Mouse (Mus musculus): Measurements from ENCODE around the gene Irf9. TPM values are rescaled to one million over a fixed set of nuclear protein-coding genes. Genes with fewer than 3 reads are reported as not detected.

Gene Irf9
- polyA plus RNA-seq, 1 experiment from 2014 or later, result 6.5 TPM

DNA sequence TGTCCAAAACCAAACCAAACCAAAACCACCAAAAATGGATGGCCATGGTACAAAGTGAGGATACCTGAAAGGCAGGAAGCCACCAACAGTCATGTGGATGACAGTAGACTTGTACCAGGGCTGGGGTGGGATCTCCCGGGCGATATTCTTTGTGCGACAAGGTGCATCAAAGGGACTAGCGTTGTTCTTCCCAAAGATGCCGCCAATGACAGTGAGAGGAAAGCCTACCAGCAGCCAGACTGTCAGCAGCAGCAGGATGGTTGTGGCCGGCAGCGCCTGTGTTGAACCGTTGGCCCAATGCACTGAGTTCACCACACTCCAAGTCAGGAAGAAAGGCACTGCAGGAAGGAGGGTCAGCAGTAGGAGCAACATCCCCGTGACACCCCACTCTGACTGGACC, 34.4 kb downstream of the Irf9 start, which contains the start of gene Gm49378:
Gm49378 (minus strand) TSS at position 101 of the 400 bp plus-strand sequence.
- Histone ChIP-seq H3K9ac (ENCODE audit: low read length) (no peak within 1 kb of the TSS), H3K27me3 (ENCODE audit: control insufficient read depth, insufficient read depth, low read length) (no peaks in the 10 kb centered on the region), H3K36me3 (ENCODE audit: control insufficient read depth, insufficient read depth, low read length) (peaks cover 17% of the 10 kb centered on the region), H3K4me2 (ENCODE audit: low read depth, low read length, severe bottlenecking) (no peak within 1 kb of the TSS), H3K27ac (ENCODE audit: low read depth, low read length) (no peak within 1 kb of the TSS), H3K4me3 (ENCODE audit: low read depth, low read length) (no peak within 1 kb of the TSS), H3K4me1 (replicated peaks; ENCODE audit: control insufficient read depth, insufficient read depth, low read length) (peaks cover 9% of the 10 kb centered on the region), H3K9me3 (ENCODE audit: control insufficient read depth, low read length) (no peaks in the 10 kb centered on the region)
- WGBS, result 94% methylated on average over 9 of the region's 9 CpGs
- no peak for DNase-seq (ENCODE audit: low spot score)
- ATAC-seq (replicated peaks; ENCODE audit: low FRiP score), result no peak

DNA sequence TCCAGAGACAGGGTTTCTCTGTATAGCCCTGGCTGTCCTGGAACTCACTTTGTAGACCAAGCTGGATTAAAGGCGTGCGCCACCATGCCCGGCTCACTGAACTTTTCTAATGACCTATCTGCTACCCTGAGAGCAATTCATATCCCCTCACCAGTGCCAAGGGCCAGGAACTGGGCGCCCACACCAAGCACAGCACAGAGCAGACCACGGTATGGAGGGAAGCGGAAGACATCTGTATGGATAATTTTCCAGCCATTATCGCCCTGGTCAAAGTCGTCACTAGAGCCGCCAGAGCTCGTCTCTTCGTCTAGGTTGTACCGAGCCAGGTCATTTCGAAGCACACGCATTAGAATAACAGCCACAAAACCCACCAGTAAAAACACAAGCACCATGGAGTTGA, 37.4 kb downstream of the Irf9 start:
- no peaks in the 10 kb centered on the region for H3K9me3 ChIP-seq (ENCODE audit: control insufficient read depth, low read length)
- H3K4me2 ChIP-seq (ENCODE audit: low read depth, low read length, severe bottlenecking), result no peak overlapping the region
- H3K4me1 ChIP-seq (replicated peaks; ENCODE audit: control insufficient read depth, insufficient read depth, low read length), result peaks cover 15% of the 10 kb centered on the region
- DNase-seq (ENCODE audit: low spot score) (no peak), ATAC-seq (replicated peaks; ENCODE audit: low FRiP score) (no peak)
- no peak overlapping the region for H3K27ac ChIP-seq (ENCODE audit: low read depth, low read length)
- no peak overlapping the region for H3K4me3 ChIP-seq (ENCODE audit: low read depth, low read length)
- H3K9ac ChIP-seq (ENCODE audit: low read length), result no peak overlapping the region
- no peaks in the 10 kb centered on the region for H3K27me3 ChIP-seq (ENCODE audit: control insufficient read depth, insufficient read depth, low read length)
- WGBS, result 96% methylated on average over 14 of the region's 14 CpGs
- peaks cover 14% of the 10 kb centered on the region for H3K36me3 ChIP-seq (ENCODE audit: control insufficient read depth, insufficient read depth, low read length)

DNA sequence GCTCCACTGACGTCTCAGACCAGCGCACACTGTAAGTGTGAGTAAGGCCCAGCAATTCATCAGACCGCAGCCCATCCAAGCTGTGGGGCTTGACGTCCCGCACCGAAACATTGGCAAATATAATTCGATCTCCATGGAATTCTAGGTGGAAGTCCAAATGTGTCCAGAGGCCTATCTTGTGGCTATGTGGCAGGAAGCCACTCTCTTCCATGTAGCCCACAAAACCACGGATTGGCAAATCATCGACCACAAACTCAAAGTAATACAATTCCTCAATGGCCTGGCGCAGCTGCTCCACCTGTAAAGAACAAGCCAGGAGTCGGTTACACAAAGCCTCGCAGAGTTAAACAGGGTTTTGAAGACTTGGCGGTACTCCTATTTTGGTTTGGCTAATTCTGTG, 37.9 kb downstream of the Irf9 start:
- H3K27ac ChIP-seq (ENCODE audit: low read depth, low read length), result no peak overlapping the region
- peaks cover 14% of the 10 kb centered on the region for H3K36me3 ChIP-seq (ENCODE audit: control insufficient read depth, insufficient read depth, low read length)
- no peaks in the 10 kb centered on the region for H3K9me3 ChIP-seq (ENCODE audit: control insufficient read depth, low read length)
- DNase-seq (ENCODE audit: low spot score) (no peak), ATAC-seq (replicated peaks; ENCODE audit: low FRiP score) (no peak)
- no peak overlapping the region for H3K4me2 ChIP-seq (ENCODE audit: low read depth, low read length, severe bottlenecking)
- H3K27me3 ChIP-seq (ENCODE audit: control insufficient read depth, insufficient read depth, low read length), result no peaks in the 10 kb centered on the region
- H3K4me3 ChIP-seq (ENCODE audit: low read depth, low read length), result no peak overlapping the region
- 96% methylated on average over 13 of the region's 13 CpGs for WGBS
- no peak overlapping the region for H3K9ac ChIP-seq (ENCODE audit: low read length)
- peaks cover 15% of the 10 kb centered on the region for H3K4me1 ChIP-seq (replicated peaks; ENCODE audit: control insufficient read depth, insufficient read depth, low read length)

DNA sequence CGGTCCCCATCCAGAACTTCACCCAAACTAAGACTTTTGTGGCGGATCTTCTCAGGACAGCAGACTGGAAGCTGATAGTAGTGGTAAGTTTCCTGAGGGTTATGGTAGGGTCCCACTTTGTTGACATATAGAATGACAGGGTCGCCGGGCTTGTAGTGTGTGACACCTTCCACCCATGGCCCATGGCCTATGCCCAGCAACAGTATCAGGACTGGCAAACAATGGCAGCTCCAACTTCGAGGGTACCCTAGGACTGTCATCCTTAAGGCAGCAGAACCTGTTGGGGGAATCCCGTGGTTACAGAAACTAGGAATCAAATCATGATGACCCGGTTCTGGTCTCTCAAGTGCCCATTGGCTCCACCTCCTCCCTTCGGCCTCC, 39.3 kb downstream of the Irf9 start:
- no peaks in the 10 kb centered on the region for H3K27me3 ChIP-seq (ENCODE audit: control insufficient read depth, insufficient read depth, low read length)
- no peaks in the 10 kb centered on the region for H3K9me3 ChIP-seq (ENCODE audit: control insufficient read depth, low read length)
- H3K4me3 ChIP-seq (ENCODE audit: low read depth, low read length), result peak overlapping the region; percentile 66
- ATAC-seq (replicated peaks; ENCODE audit: low FRiP score) (peak; percentile 19), DNase-seq (ENCODE audit: low spot score) (no peak)
- H3K36me3 ChIP-seq (ENCODE audit: control insufficient read depth, insufficient read depth, low read length), result peaks cover 14% of the 10 kb centered on the region
- H3K4me1 ChIP-seq (replicated peaks; ENCODE audit: control insufficient read depth, insufficient read depth, low read length), result peaks cover 15% of the 10 kb centered on the region
- peak overlapping the region; percentile 95 for H3K9ac ChIP-seq (ENCODE audit: low read length)
- 24% methylated on average over 8 of the region's 8 CpGs for WGBS
- H3K27ac ChIP-seq (ENCODE audit: low read depth, low read length), result peak overlapping the region; percentile 87; the same call in 1 of the 2 replicates
- peak overlapping the region; percentile 81 for H3K4me2 ChIP-seq (ENCODE audit: low read depth, low read length, severe bottlenecking)

DNA sequence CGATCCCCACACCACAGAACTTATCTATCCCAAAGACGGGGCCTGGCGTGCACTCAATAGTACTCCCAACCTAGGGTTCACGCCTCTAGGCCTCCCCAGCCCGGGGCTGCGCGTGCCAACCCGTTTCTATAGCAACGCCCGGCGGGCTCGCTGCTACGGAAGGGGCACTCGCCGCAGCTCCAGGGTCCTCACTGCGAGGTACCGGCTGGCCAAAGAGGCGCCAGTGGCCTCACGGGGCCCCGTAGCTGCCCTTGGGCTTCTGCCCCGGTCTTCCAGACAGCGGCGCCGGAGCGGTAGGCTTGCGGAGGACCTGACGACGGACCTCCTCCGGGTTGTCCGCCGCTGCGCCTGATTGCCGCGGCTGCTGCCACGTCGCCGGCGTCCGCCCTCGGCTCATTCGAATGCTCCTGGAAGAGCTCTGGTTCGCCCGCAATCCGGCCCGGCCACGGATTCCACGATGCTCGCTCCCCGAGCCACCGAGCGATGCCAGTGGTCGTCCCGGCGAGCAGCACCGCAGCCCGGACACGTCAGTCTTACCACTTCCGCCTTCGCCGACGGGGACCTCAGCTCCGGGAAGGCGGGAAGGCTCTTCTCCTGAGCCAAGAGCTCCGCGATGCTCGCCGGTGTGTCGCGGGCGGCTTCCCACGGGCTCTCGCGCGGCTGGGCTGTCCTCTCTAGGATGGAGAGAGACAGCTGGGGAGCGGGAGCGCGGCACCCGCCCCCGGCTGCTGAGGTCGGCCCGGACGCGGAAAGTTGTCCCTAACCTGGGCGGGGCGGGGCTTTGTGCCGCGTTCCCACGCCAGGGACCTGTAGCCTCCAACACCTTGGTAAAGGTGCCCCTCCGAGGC, 39.9 kb downstream of the Irf9 start, which contains the start of gene Tm9sf1:
Tm9sf1 (minus strand) TSS at position 747 of the 848 bp plus-strand sequence.
- DNase-seq (ENCODE audit: low spot score) (peak; percentile 89), ATAC-seq (replicated peaks; ENCODE audit: low FRiP score) (peak; percentile 90)
- under 1% methylated on average over 81 of the region's 89 CpGs for WGBS
- Histone ChIP-seq H3K4me1 (replicated peaks; ENCODE audit: control insufficient read depth, insufficient read depth, low read length) (peaks cover 15% of the 10 kb centered on the region), H3K4me3 (ENCODE audit: low read depth, low read length) (peak within 1 kb of the TSS; percentile 66), H3K9me3 (ENCODE audit: control insufficient read depth, low read length) (no peaks in the 10 kb centered on the region), H3K9ac (ENCODE audit: low read length) (peak within 1 kb of the TSS; percentile 95), H3K36me3 (ENCODE audit: control insufficient read depth, insufficient read depth, low read length) (peaks cover 11% of the 10 kb centered on the region; the same call in 1 of the 2 replicates), H3K27me3 (ENCODE audit: control insufficient read depth, insufficient read depth, low read length) (no peaks in the 10 kb centered on the region), H3K27ac (ENCODE audit: low read depth, low read length) (peak within 1 kb of the TSS; percentile 87), H3K4me2 (ENCODE audit: low read depth, low read length, severe bottlenecking) (peak within 1 kb of the TSS; percentile 81)

DNA sequence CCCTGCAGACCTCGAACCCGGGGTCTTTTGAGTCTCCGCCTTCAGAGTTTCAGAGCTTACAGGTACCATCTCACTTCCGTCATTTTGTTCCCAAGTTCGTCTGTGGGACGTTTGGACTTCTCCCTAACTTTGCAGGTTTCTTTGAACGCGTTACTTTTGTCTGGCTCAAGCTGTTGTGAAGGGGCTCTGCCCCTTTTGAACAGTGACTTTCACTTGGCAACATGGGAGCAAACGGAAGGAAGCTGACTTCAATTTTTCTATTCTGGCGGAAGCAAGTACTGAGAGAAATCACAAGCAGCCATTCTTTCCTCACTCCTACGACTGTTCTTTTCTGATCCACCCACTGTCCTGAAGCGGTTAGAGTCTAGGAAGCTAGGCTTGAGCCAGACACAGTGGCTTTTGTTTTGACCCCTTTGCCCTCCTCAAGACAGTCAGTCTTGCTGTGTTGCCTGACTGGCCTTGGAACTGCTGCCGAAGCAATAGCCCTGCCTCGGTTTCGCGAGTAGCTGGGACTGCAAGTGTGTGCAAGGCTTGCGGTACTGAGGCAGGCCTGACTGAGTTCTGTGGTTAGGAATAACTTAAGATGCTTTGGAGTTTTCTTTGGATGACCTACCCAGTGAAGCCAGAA, 41.0 kb downstream of the Irf9 start:
- H3K4me3 ChIP-seq (ENCODE audit: low read depth, low read length), result peak overlapping the region; percentile 66
- no peaks in the 10 kb centered on the region for H3K9me3 ChIP-seq (ENCODE audit: control insufficient read depth, low read length)
- peaks cover 15% of the 10 kb centered on the region for H3K4me1 ChIP-seq (replicated peaks; ENCODE audit: control insufficient read depth, insufficient read depth, low read length)
- ATAC-seq (replicated peaks; ENCODE audit: low FRiP score), result no peak
- 34% methylated on average over 17 of the region's 17 CpGs for WGBS
- H3K27me3 ChIP-seq (ENCODE audit: control insufficient read depth, insufficient read depth, low read length), result no peaks in the 10 kb centered on the region
- peaks cover 11% of the 10 kb centered on the region; the same call in 1 of the 2 replicates for H3K36me3 ChIP-seq (ENCODE audit: control insufficient read depth, insufficient read depth, low read length)
- H3K4me2 ChIP-seq (ENCODE audit: low read depth, low read length, severe bottlenecking), result peak overlapping the region; percentile 81
- no peak overlapping the region for H3K27ac ChIP-seq (ENCODE audit: low read depth, low read length)
- DNase-seq (ENCODE audit: low spot score), result no peak
- H3K9ac ChIP-seq (ENCODE audit: low read length), result peak overlapping the region; percentile 95

DNA sequence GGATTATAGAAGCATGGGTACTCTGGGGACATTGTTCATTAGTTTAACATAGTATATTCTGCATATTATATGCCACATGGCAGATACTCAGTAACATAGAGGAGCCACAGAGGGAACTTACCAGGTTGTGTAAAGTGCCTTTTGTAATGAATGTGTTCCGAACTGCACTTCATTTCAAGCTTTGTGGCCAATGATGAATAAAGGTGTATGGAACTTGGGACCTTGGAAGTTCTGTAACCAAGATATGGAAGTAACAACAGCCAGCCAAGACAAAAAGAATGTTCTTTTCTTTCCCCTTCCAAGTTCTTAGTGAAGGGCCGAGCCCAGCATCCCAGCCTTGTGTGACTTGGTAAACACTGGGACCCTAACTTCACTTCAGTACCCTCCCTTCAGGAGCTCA, 46.5 kb downstream of the Irf9 start, which contains the start of gene Tssk4:
Tssk4 (plus strand) TSS at position 301 of the 400 bp plus-strand sequence.
- Histone ChIP-seq H3K4me1 (replicated peaks; ENCODE audit: control insufficient read depth, insufficient read depth, low read length) (peaks cover under 1% of the 10 kb centered on the region; the same call in 1 of the 2 replicates), H3K9me3 (ENCODE audit: control insufficient read depth, low read length) (no peaks in the 10 kb centered on the region), H3K4me2 (ENCODE audit: low read depth, low read length, severe bottlenecking) (no peak within 1 kb of the TSS), H3K36me3 (ENCODE audit: control insufficient read depth, insufficient read depth, low read length) (no peaks in the 10 kb centered on the region), H3K9ac (ENCODE audit: low read length) (no peak within 1 kb of the TSS), H3K27me3 (ENCODE audit: control insufficient read depth, insufficient read depth, low read length) (no peaks in the 10 kb centered on the region), H3K27ac (ENCODE audit: low read depth, low read length) (no peak within 1 kb of the TSS), H3K4me3 (ENCODE audit: low read depth, low read length) (no peak within 1 kb of the TSS)
- WGBS, result 93% methylated on average over 2 of the region's 2 CpGs
- no peak for DNase-seq (ENCODE audit: low spot score)
- ATAC-seq (replicated peaks; ENCODE audit: low FRiP score), result no peak

- Histone ChIP-seq H3K4me3 (ENCODE audit: low read depth, low read length) (no peak overlapping the region), H3K27ac (ENCODE audit: low read depth, low read length) (no peak overlapping the region), H3K36me3 (ENCODE audit: control insufficient read depth, insufficient read depth, low read length) (no peaks in the 10 kb centered on the region), H3K9me3 (ENCODE audit: control insufficient read depth, low read length) (no peaks in the 10 kb centered on the region), H3K9ac (ENCODE audit: low read length) (no peak overlapping the region), H3K27me3 (ENCODE audit: control insufficient read depth, insufficient read depth, low read length) (no peaks in the 10 kb centered on the region), H3K4me1 (replicated peaks; ENCODE audit: control insufficient read depth, insufficient read depth, low read length) (no peaks in the 10 kb centered on the region), H3K4me2 (ENCODE audit: low read depth, low read length, severe bottlenecking) (no peak overlapping the region)
- 92% methylated on average over 7 of the region's 7 CpGs for WGBS
- no peak for ATAC-seq (replicated peaks; ENCODE audit: low FRiP score)
- no peak for DNase-seq (ENCODE audit: low spot score)
Observed at GRCm38 (mm10) chr14:55651528-55651927, 48.2 kb downstream of the Irf9 start.

All from forebrain, embryonic 11.5 days (tissue).